Mouse (Mus musculus) T-cell, adult 2 months (primary cell): ENCODE results near the gene Uggt1.

Source experiments
- DNase-seq: peaks from one replicate; pipeline ENCODE4 v3.0.0; 2022; ENCODE audit warnings: low spot score

Gene Uggt1

DNA sequence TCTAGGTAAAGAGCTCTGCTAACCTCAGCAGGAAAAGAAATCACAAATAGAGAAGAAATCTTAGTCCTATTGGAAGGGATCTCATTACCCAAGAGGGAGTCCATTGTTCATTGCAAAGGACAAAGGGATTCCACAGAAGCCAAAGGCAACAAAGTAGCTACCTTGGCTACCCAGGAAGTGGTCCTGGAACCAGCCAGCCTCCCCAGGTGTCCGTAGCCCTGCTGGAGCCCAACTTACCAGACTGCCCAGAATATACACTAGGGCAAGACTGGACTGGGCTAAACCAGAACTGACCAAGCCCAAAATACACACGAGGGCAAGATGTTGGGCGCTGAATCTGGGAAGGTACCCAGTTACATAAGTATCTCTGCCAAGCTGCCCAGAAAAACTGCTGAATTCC lies 129.7 kb downstream of the Uggt1 start:
- DNase-seq: no peak

DNA sequence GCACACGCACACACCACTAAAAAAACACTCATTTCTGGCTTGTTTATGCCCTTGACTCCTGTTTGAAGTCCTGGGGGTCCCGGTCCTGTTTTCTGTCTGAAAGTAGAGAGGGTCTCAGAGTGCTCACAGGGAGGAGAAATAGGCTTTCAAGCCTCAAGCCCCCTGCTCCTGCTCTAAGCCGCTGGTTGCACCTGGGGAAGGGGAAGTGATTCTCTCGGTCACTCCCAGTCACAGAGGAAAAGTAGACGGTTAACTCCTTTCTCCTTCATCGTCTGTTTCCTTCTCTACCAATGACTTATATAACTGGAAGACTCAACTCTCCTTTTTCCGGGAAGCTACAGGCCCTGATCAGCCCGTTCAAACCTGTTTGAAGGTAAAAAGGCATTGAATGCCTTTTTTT lies 130.8 kb downstream of the Uggt1 start:
- no peak for DNase-seq

- no peak for DNase-seq
Observed at GRCm38 (mm10) chr1:36112665-36113064, 131.9 kb downstream of the Uggt1 start.

GRCm38 (mm10) chr1:36109987-36110386 lies 134.5 kb downstream of the Uggt1 start:
- DNase-seq: no peak

DNA sequence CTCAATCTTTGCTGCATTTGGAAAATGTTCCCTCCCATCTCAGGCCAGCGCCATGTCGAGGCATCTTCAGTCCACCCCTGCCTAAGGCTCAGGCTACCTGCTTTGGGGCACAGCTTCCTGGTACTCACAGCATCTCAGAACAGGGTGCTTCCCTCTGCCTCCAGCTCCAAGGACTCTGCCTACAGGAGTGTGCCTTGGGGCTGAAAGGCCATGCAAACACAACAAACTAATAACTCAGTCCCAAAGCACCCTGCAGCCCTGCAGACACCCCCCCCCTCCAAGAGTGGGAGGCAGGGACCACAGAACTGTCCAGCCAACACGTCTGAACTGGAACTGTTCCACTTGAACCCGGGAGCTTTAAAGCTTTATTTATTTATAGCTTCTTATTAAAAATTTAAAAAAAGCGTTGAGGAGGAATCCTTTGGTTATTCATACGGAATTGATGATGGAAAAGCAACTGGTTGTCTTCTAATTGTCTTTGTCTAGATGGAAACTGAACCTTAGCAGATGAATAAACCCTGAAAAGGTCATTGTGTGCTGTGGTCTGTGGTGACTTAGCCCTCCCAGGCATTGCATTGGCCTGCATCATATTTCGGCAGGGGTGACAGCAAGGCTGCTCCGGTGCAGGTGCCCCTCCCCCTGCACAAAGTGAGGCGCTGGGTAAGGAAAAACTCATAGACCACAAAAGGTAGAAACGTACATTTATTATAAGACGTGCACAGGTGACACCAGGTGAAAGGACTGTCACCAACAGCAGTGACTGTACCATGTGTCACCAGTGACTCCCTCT lies 138.4 kb downstream of the Uggt1 start:
- DNase-seq: no peak

GRCm38 (mm10) chr1:36100371-36100770 lies 144.1 kb downstream of the Uggt1 start:
- no peak for DNase-seq

GRCm38 (mm10) chr1:36098432-36098831 lies 146.1 kb downstream of the Uggt1 start:
- DNase-seq: no peak

GRCm38 (mm10) chr1:36095423-36096272 lies 148.9 kb downstream of the Uggt1 start:
- no peak for DNase-seq

- DNase-seq: no peak
Observed at GRCm38 (mm10) chr1:36093741-36094140, 150.8 kb downstream of the Uggt1 start.

DNA sequence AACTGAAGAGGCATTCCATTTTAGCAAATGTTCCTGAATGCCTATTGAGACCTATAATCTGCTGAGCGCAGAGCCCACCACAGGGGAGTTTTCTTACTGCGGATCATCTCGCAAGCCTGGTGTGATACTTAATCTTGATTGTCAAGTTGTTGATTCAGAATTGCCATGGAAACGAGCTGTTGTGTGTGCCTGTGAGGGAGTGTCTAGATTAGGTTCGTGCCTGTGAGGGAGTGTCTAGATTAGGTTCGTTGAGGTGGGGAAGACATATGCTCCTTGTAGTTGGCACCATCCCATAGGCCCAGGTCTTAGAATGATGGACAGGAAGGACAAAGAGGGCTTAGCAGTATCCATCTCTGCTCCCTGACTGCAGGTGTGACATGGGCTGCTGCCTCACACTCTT lies 153.3 kb downstream of the Uggt1 start:
- DNase-seq: no peak

DNA sequence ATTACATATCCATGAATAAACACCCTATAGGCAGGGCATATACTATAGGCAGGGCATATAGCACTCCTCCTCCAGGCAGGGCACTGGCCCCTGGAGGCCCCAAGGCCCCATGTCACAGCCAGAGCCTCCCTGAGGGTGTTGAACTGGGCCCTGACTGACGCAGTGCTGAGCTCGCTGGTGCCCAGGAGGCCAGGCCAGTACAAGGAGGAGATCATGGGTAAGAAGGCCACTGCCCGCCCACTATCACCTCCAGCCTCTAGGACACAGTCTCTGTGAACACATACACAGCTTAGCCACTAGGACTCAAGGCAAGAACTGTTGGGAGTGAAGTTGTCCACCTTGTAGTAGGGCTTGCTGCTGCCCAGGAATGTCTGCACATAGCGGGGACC lies 153.8 kb downstream of the Uggt1 start:
- no peak for DNase-seq
